Mouse (Mus musculus): ENCODE measurements around the gene Olfr556.
"Not testable (repeated sequence)": the region's sequence is repeated elsewhere in the genome, so short reads cannot be mapped to it uniquely, and the experiment has no call there.

The Olfr556 gene

DNA sequence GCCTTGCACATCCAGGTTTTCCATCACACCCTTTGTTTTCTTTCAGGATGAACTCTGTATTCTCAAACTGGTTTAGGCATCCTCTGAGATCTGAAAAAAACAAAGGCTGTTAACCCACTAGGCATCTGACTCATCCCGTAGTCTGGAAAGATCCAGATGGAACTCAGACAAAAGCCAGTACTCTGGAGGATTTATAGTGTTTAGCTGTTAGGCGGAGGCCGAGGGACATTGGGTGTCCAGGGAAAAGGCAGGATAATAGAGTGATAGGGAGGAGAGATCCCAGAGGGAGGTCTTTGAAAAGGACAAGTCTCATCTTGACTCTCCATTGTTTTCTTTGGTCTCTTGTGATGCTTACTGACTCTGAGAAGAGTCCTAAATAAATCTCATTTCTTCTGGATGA, at the start of gene Olfr556:
TSS of gene Olfr556 (plus strand) at position 301 of the 400 bp plus-strand sequence.
- DNase-seq = no peak

DNA sequence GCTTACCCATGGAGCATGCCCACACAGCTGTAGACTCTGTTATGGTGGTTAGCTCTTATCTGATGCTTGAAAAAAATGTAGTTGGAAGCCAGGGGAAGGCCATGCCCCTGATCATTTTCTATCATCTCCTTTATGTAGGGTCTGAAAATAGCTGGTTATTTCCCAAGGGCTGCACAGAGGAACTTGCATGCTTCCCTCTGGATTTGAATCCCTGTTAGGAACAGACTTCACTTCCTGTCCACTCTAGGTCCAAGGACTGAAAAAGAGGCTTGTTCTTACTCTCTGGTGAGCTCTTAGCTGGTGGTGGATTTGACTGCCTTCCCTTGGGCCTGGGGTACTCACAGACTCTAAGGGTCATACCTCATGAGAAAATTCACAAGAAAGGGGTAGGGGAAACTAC, 46.6 kb upstream of the Olfr556 start, which contains the start of gene Olfr553:
TSS of gene Olfr553 (minus strand) at position 101 of the 400 bp plus-strand sequence.
- DNase-seq = no peak

GRCm38 (mm10) chr7:102619608-102620007, 45.1 kb upstream of the Olfr556 start:
- DNase-seq = no peak

- DNase-seq = not testable (repeated sequence)
These were observed 44.3 kb upstream of the Olfr556 start for GRCm38 (mm10) chr7:102620368-102620767.

GRCm38 (mm10) chr7:102636665-102637064, 28.0 kb upstream of the Olfr556 start:
- peak; percentile 10 for DNase-seq

DNA sequence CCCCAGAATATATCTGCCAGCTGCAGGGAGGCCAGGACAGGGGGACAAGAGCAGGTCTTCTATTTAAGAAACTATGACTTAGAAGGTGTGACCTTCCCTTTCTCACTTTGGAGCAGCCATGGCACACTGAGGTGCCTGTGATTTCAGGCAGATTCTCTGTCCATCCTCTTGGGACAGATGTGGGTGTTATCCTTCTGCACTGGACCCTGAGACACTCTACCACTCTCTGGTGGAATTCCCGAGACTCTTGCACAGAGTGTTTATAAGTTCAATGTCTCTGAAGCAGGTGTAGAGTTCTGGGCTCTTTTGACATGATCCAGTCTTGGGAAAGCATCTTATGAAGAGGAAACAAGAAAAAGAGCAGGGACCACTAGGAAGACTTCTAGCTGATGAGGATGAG, 26.6 kb upstream of the Olfr556 start, which contains the start of gene Olfr554:
TSS of gene Olfr554 (plus strand) at position 301 of the 400 bp plus-strand sequence.
- DNase-seq = no peak

DNA sequence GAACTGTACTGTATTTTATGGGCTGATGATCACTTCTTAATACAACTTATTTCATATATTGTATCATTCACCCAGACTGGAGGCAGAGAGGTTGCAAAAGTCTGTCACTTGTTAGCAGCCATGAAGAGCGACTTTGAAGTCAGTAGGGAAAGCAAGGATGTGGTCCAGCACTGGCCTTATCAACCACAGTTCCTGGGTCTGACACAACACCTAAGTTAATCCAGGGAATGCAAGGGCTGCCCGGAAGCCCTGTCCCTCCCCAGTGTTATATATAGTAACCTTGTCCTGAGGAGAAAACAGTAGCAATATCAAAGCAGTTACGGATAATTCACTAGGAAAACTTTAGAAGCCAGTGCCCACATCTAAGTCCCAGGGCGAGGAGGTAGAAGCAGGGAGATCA, 19.8 kb upstream of the Olfr556 start:
- DNase-seq = not testable (repeated sequence)

DNA sequence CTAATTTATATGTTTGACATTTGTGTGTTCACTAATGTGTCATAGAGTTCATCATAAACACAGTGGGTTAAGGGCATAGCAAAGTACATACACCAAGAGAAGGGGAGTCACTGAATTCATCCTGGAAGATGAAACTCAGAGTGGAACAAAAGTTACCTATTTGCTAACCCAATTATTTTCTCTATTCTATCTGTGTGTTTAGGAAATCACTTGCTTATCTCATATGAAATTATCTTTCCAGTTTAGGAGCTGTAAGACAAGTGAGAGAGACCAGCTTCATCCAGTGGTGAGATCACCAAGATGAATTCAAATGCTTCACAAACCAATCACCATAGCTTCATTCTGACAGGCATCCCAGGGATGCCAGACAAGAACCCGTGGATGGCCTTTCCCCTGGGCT, 6.2 kb upstream of the Olfr556 start, which contains the start of gene Olfr555:
TSS of gene Olfr555 (plus strand) at position 301 of the 400 bp plus-strand sequence.
- DNase-seq = no peak

DNA sequence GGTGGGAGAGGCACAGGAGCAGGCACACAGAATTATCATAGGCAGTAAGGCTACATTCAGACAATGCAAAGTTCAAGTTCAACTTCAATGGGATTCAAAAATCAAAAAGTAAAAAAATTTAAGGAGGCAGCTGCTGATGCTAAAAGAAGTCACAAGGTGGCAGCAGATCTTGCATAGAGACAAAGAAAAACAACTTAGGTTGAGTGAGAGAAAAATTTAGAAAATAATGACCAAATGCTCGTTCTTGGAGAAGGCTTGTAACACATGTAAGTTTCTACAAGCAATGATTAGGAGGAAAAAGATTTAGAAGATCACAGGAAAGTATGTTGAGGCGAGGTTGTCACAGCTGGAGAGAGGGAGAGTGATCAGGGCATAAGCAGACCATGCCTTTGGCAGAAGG, 679 bp downstream of the Olfr556 start:
- DNase-seq = no peak

DNA sequence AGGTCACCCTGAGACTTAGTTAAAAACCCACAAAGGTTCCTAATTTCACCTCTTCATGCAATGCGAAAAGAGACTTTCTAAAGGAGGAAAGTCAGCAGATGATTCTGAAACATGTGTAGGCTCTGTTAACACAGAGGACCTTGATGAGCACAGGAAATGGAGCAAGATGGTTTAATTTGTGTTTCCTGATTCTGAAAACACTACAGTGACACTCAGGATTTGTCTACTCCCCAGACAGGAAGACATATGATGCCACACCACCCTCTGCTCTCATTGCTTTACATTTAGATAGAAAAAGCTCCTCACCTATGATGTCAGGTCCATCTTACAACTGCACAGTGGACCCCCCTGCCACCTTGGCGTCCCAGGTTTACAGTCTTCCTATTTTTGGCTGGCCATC, 11.5 kb downstream of the Olfr556 start:
- DNase-seq = no peak

- no peak for DNase-seq
These were observed 17.2 kb downstream of the Olfr556 start for GRCm38 (mm10) chr7:102681916-102682315.

DNA sequence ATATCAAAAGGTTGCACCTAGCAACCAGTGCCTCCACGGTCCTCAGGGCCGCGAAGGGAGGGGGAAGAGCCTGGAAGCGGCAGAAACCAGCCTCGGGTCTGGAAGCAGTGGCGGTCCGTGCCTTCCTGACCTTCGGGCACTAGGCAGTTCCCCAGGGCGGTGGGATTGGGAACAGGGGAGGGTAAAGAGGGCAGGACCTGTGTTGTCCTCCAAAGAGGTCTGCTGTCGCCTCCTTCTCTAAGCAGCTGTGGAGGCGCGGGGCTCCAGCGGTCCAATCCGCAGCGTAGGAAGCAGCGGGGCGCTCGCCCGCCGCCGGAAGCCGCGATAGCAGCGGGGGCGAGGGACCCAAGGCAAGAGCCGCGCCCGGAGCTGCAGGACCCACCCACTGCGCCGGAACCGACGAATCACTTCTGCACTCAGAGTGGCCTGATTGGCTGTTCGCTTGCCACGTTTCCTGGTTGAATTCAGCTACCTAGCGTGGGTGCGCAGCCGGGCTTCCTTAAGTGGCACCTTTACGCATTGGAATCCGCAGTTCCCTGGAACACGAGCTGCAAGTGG, 22.3 kb downstream of the Olfr556 start, which contains the start of gene Trim68:
TSS of gene Trim68 (minus strand) at position 384 of the 558 bp plus-strand sequence.
- peak; percentile 85 for DNase-seq

- peak; percentile 12 for DNase-seq
These were observed 30.8 kb downstream of the Olfr556 start, which contains the start of gene Olfr557 for GRCm38 (mm10) chr7:102695358-102696125. Olfr557 (plus strand) TSS chr7:102695910.

DNA sequence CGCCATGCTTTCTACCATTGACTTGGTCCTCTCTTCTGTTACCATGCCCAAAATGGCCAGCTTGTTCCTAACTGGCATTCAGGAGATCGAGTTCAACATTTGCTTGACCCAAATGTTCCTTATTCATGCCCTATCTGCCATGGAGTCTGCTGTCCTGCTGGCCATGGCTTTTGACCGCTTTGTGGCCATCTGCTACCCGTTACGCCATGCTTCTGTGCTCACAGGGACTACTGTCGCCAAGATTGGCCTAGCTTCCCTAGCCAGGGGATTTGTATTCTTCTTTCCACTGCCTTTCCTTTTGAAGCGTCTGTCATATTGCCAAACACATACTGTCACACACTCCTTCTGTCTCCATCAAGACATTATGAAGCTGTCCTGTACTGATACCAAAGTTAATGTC, 33.8 kb downstream of the Olfr556 start:
- DNase-seq = no peak

- DNase-seq = no peak
These were observed 37.2 kb downstream of the Olfr556 start, which contains the start of gene Olfr558 for GRCm38 (mm10) chr7:102701915-102702314. Olfr558 (plus strand) TSS chr7:102702215.

DNA sequence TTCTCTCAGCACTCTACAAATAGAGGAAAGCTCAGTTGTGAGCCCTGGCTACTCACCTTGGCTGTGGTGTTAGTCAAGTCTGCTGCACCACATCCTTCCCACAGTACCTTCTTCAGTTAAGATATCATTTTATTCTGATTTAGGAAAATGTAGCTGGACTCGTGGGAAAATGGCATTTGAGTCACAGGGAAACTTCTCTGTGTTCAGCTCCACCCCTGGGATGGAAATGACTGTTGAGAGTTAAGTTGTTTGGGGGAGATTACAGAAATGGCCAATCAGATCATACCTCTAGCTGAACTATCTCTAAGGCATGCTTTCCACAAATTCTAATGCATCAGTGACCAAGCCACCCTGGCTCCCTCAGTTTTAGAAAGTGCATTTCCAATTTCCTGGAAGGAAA, 54.3 kb downstream of the Olfr556 start, which contains the start of gene Olfr33:
TSS of gene Olfr33 (minus strand) at position 101 of the 400 bp plus-strand sequence.
- no peak for DNase-seq
